Mouse (Mus musculus) E14TG2a.4 (cell line): ENCODE measurements around the gene Gm17409.

Experiments
- CTCF ChIP-seq: conservative IDR thresholded peaks from 2 replicates; pipeline ENCODE4 v1.5.1; 2014; ENCODE audit warnings: low read length
- POU5F1 ChIP-seq: IDR thresholded peaks from 2 replicates; pipeline ENCODE4 v1.6.1; 2014; ENCODE audit warnings: low read length, borderline replicate concordance

- TF ChIP-seq CTCF (no peak), POU5F1 (no peak)
Measured at GRCm38 (mm10) chr2:58456843-58457487, 13.0 kb upstream of the Gm17409 start.
